Mouse (Mus musculus): Measurements from ENCODE around the gene Lce1a2.
"Not testable (repeated sequence)": the region's sequence is repeated elsewhere in the genome, so short reads cannot be mapped to it uniquely, and the experiment has no call there.

The Lce1a2 gene

DNA sequence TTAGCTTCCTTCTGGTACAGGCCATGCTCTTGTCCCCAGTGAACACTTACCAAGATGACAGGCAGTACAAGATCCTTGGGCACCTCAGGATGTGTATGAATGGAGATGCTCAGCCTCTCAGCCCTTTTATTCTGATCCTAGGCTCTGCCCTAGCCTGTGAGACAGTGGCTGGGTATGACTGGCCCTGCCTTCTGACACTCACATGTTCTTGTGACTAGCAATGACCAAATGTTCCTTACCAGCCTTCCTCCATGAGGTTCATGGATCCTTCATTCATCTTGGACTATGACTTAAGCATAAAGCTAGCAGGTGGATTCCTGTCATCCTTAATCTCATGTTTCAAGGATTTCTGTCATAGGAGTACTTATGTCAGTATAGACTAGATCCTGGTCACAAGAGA is at the start of gene Lce1a2:
Gene Lce1a2 (minus strand): TSS at position 101 of the 400 bp plus-strand sequence.
- in situ Hi-C loops (cut with MboI), result no loop called here

DNA sequence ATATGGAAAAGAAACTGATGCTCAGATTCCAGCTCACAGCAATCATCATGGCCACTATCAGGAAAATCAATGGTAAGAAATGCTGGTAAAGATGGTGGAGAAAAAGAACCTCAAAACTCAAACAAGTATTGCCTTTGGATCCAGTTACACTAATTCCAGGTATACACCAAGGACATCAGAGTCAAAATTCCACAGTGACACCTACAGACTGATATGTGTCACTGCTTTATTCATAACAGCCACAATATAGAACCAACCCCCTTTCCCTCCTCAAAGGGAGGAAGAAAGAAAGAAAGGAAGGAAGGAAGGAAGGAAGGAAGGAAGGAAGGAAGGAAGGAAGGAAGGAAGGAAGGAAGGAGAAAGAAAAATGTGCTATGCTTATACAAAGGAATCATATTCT is 45.0 kb upstream of the Lce1a2 start:
- in situ Hi-C loops (cut with MboI), result no loop called here

DNA sequence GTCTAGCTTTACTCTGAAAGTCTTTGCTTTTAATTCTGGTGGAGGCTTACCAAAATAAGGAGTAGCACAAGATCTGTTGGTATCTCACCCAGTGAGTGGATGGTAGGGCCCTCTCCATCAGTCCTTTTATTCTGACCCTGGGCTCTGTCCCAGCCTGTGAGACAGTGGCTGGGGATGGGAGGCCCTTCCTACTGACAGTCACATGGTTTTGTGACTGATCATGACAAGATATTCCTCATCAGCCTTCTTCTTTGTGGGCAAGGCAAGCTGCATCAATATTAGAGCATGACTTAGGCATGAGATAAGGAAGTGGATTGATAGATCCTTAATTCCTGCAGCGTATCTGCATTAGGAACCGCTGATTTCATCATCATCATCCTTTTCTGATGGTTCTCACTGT is 38.9 kb upstream of the Lce1a2 start, which contains the start of gene Lce1e:
Gene Lce1e (minus strand): TSS at position 101 of the 400 bp plus-strand sequence.
- in situ Hi-C loops (cut with MboI), result no loop called here

- in situ Hi-C loops (cut with MboI), result no loop called here
Observed at GRCm38 (mm10) chr3:92694613-92695012, 24.5 kb upstream of the Lce1a2 start.

- in situ Hi-C loops (cut with MboI), result no loop called here
Observed at GRCm38 (mm10) chr3:92691688-92692087, 21.6 kb upstream of the Lce1a2 start.

- in situ Hi-C loops (cut with MboI), result not testable (repeated sequence)
Observed at GRCm38 (mm10) chr3:92689154-92689553, 19.0 kb upstream of the Lce1a2 start.

DNA sequence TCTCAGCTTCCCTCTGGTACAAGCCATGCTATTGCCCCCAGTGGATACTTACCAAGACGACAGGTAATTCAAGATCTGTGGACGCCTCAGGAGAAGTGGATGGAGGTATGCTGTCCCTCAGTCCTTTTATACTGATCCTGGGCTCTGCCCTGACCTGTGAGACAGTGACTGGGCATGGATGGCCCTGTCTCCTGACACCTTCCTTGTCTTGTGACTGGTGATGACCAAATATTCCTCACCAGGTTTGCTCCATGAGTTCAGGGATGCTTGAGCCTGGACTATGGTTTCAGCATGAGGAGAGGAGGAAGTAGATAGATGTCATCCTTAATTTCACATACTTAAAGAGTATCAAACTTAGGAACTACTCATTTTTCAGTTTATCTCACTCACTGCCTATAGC is 17.0 kb upstream of the Lce1a2 start, which contains the start of gene Lce1d:
Gene Lce1d (minus strand): TSS at position 101 of the 400 bp plus-strand sequence.
- in situ Hi-C loops (cut with MboI), result no loop called here

DNA sequence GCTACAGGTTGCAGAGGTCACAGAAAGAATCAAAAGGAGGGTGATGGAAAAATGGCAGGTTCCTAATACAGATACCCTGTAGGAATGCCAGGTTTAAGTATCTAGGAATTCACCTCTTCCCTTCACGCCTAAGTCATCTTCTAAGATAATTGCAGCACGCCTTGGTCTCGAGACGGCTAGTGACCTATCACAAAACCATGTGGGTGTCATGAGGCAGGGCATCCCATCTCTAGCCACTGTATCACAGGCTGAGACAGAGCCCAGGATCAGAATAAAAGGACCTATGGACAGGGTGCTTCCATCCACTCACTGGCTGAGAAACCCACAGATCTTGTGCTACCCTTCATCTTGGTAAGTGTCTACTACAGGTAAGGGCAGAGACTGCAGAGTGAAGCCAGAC is 8.8 kb upstream of the Lce1a2 start, which contains the start of gene Lce1c:
Gene Lce1c (plus strand): TSS at position 301 of the 400 bp plus-strand sequence.
- in situ Hi-C loops (cut with MboI), result no loop called here

GRCm38 (mm10) chr3:92656826-92657225 is 13.3 kb downstream of the Lce1a2 start, which contains the start of gene Lce1b:
TSS of gene Lce1b (minus strand) at chr3:92656926.
- in situ Hi-C loops (cut with MboI), result no loop called here

GRCm38 (mm10) chr3:92648207-92648606 is 21.9 kb downstream of the Lce1a2 start, which contains the start of gene Lce1a1:
TSS of gene Lce1a1 (minus strand) at chr3:92648307.
- in situ Hi-C loops (cut with MboI), result no loop called here

- in situ Hi-C loops (cut with MboI), result no loop called here
Observed at GRCm38 (mm10) chr3:92639854-92640253, 30.3 kb downstream of the Lce1a2 start.

DNA sequence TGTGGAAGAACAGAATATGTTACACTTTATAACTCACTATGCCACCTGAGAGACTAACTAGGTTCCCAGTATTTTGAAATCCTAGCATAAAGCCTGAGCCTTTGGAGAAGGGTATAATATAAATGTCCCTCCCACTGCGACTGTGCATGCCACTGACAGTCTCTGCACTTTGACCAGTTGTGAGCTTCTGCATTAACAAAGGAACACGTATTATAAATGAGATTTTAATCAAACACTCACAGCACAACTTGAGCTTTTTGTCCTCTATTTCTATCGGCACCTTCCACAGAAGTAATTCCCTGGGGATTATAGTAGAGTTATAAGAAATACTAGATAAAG is 31.5 kb downstream of the Lce1a2 start:
- in situ Hi-C loops (cut with MboI), result no loop called here

- in situ Hi-C loops (cut with MboI), result no loop called here
Observed at GRCm38 (mm10) chr3:92637745-92638652, 32.1 kb downstream of the Lce1a2 start.

- in situ Hi-C loops (cut with MboI), result no loop called here
Observed at GRCm38 (mm10) chr3:92621560-92621959, 48.6 kb downstream of the Lce1a2 start, which contains the start of gene Lce6a. TSS of gene Lce6a (minus strand) at chr3:92621660.

Measured in mature B cell (primary cell).